Mouse (Mus musculus) neural tube, embryonic 11.5 days (tissue): ENCODE measurements around the gene Csmd2. TPM values are rescaled to one million over a fixed set of nuclear protein-coding genes. Genes with fewer than 3 reads are reported as not detected.

Experiments
- ATAC-seq: fragments of 200-750 bp; cut with Nextera tagmentation; 2 replicates; pipeline ENCODE4 v1.8.0; 2017; ENCODE audit warnings: moderate number of reproducible peaks, mild to moderate bottlenecking, moderate TSS enrichment, moderate library complexity; ENCODE audit not compliant: insufficient read depth, low FRiP score, low TSS enrichment
- DNase-seq: peaks from one replicate; pipeline ENCODE4 v3.0.0-alpha.2; 2015; ENCODE audit warnings: low spot score
- H3K27ac ChIP-seq: fragments of 300-500 bp; sonication (generic); 2 replicates; pipeline ENCODE4 v1.5.1; 2014; ENCODE audit warnings: low read depth, mild to moderate bottlenecking, low read length
- H3K27me3 ChIP-seq: fragments of 300-500 bp; sonication (generic); 2 replicates; pipeline ENCODE4 v1.6.1; 2014; ENCODE audit warnings: mild to moderate bottlenecking, low read length, mixed read lengths; ENCODE audit not compliant: control insufficient read depth, insufficient read depth
- H3K36me3 ChIP-seq: fragments of 300-500 bp; sonication (generic); 2 replicates; pipeline ENCODE4 v1.6.1; 2014; ENCODE audit warnings: mild to moderate bottlenecking, low read length, moderate library complexity, mixed read lengths; ENCODE audit not compliant: control insufficient read depth, insufficient read depth
- H3K4me1 ChIP-seq: fragments of 300-500 bp; sonication (generic); 2 replicates; pipeline ENCODE4 v1.6.1; 2014; ENCODE audit warnings: low read length, mixed read lengths; ENCODE audit not compliant: control insufficient read depth, insufficient read depth
- H3K4me2 ChIP-seq: fragments of 300-500 bp; sonication (generic); 2 replicates; pipeline ENCODE4 v1.6.1; 2014; ENCODE audit warnings: low read depth, mild to moderate bottlenecking, moderate library complexity
- H3K4me3 ChIP-seq: fragments of 300-500 bp; sonication (generic); 2 replicates; pipeline ENCODE4 v1.5.1; 2014; ENCODE audit warnings: low read depth, low read length
- H3K9ac ChIP-seq: fragments of 300-500 bp; sonication (generic); 2 replicates; pipeline ENCODE4 v1.6.1; 2014; ENCODE audit warnings: mild to moderate bottlenecking, low read length
- H3K9me3 ChIP-seq: fragments of 300-500 bp; sonication (generic); 2 replicates; pipeline ENCODE4 v1.6.1; 2016; ENCODE audit warnings: low read length; ENCODE audit not compliant: control insufficient read depth
- WGBS: fragments of 180-500 bp; shearing (Covaris S2); extraction: QIAGEN DNeasy Blood & Tissue Kit; methylation state at CpG from one replicate; pipeline ENCODE4 v1.1.7; 2014; 5-methylcytosine and 5-hydroxymethylcytosine counted together
- polyA plus RNA-seq: library from polyadenylated mRNA; unstranded; fragments of >200 nt; fragmentation: Nextera tagmentation; extraction: Ambion mirVana; gene quantifications from 2 replicates; pipeline ENCODE4 v1.2.1, GENCODE M21; 2014

Csmd2 gene
- polyA plus RNA-seq, 1 experiment from 2014 or later = 1.4 TPM

- ATAC-seq (no peak), DNase-seq (no peak)
- 89% methylated on average over 6 of the region's 6 CpGs for WGBS
- H3K27ac ChIP-seq = no peak overlapping the region
- H3K9ac ChIP-seq = no peak overlapping the region
- no peaks in the 10 kb centered on the region for H3K36me3 ChIP-seq
- no peak overlapping the region for H3K4me2 ChIP-seq
- no peaks in the 10 kb centered on the region for H3K27me3 ChIP-seq
- H3K4me3 ChIP-seq = no peak overlapping the region
- no peaks in the 10 kb centered on the region for H3K4me1 ChIP-seq
- no peaks in the 10 kb centered on the region for H3K9me3 ChIP-seq
Measured at GRCm38 (mm10) chr4:128373196-128373595, 385.5 kb downstream of the Csmd2 start.

- Histone ChIP-seq H3K4me1 (no peaks in the 10 kb centered on the region), H3K4me2 (no peak overlapping the region), H3K36me3 (no peaks in the 10 kb centered on the region), H3K9ac (no peak overlapping the region), H3K27ac (no peak overlapping the region), H3K4me3 (no peak overlapping the region), H3K9me3 (no peaks in the 10 kb centered on the region), H3K27me3 (no peaks in the 10 kb centered on the region)
- no peak for ATAC-seq
- DNase-seq = no peak
- WGBS = 83% methylated on average over 5 of the region's 5 CpGs
Measured at GRCm38 (mm10) chr4:128374051-128374450, 386.4 kb downstream of the Csmd2 start.

GRCm38 (mm10) chr4:128378946-128379345 lies 391.3 kb downstream of the Csmd2 start:
- ATAC-seq = no peak
- Histone ChIP-seq H3K36me3 (no peaks in the 10 kb centered on the region), H3K4me3 (no peak overlapping the region), H3K4me2 (no peak overlapping the region), H3K4me1 (no peaks in the 10 kb centered on the region), H3K27ac (no peak overlapping the region), H3K9ac (no peak overlapping the region), H3K27me3 (no peaks in the 10 kb centered on the region), H3K9me3 (no peaks in the 10 kb centered on the region)
- 97% methylated on average over 2 of the region's 2 CpGs for WGBS
- DNase-seq = no peak

GRCm38 (mm10) chr4:128381331-128381730 lies 393.7 kb downstream of the Csmd2 start:
- Histone ChIP-seq H3K27ac (no peak overlapping the region), H3K4me3 (no peak overlapping the region), H3K9me3 (no peaks in the 10 kb centered on the region), H3K36me3 (no peaks in the 10 kb centered on the region), H3K9ac (no peak overlapping the region), H3K27me3 (no peaks in the 10 kb centered on the region), H3K4me2 (no peak overlapping the region), H3K4me1 (no peaks in the 10 kb centered on the region)
- ATAC-seq (no peak), DNase-seq (no peak)
- WGBS = 89% methylated on average over 6 of the region's 6 CpGs

GRCm38 (mm10) chr4:128383800-128384199 lies 396.1 kb downstream of the Csmd2 start:
- Histone ChIP-seq H3K9ac (no peak overlapping the region), H3K9me3 (no peaks in the 10 kb centered on the region), H3K27me3 (no peaks in the 10 kb centered on the region), H3K4me2 (no peak overlapping the region), H3K4me3 (no peak overlapping the region), H3K36me3 (no peaks in the 10 kb centered on the region), H3K27ac (no peak overlapping the region), H3K4me1 (no peaks in the 10 kb centered on the region)
- DNase-seq (no peak), ATAC-seq (no peak)
- 91% methylated on average over 7 of the region's 7 CpGs for WGBS

GRCm38 (mm10) chr4:128391484-128391883 lies 403.8 kb downstream of the Csmd2 start:
- H3K4me2 ChIP-seq = no peak overlapping the region
- ATAC-seq = no peak

GRCm38 (mm10) chr4:128392279-128392678 lies 404.6 kb downstream of the Csmd2 start:
- Histone ChIP-seq H3K9me3 (no peaks in the 10 kb centered on the region), H3K36me3 (no peaks in the 10 kb centered on the region), H3K27ac (no peak overlapping the region), H3K4me2 (no peak overlapping the region), H3K4me3 (no peak overlapping the region), H3K9ac (no peak overlapping the region), H3K27me3 (no peaks in the 10 kb centered on the region), H3K4me1 (peaks cover 5% of the 10 kb centered on the region; the same call in 1 of the 2 replicates)
- 34% methylated on average over 3 of the region's 3 CpGs for WGBS
- ATAC-seq = no peak
- no peak for DNase-seq

More at GRCm38 (mm10) chr4:128391484-128391883, 403.8 kb downstream of the Csmd2 start:
- Histone ChIP-seq H3K4me3 (no peak overlapping the region), H3K9ac (no peak overlapping the region), H3K27me3 (no peaks in the 10 kb centered on the region), H3K9me3 (no peaks in the 10 kb centered on the region), H3K4me1 (peaks cover 5% of the 10 kb centered on the region; the same call in 1 of the 2 replicates), H3K36me3 (no peaks in the 10 kb centered on the region), H3K27ac (no peak overlapping the region)
- DNase-seq = no peak
- WGBS = 89% methylated on average over 5 of the region's 5 CpGs

- Histone ChIP-seq H3K9me3 (no peaks in the 10 kb centered on the region), H3K36me3 (no peaks in the 10 kb centered on the region), H3K27me3 (no peaks in the 10 kb centered on the region), H3K4me2 (no peak overlapping the region), H3K4me3 (no peak overlapping the region), H3K27ac (no peak overlapping the region), H3K4me1 (peaks cover 5% of the 10 kb centered on the region; the same call in 1 of the 2 replicates), H3K9ac (no peak overlapping the region)
- no peak for DNase-seq
- 88% methylated on average over 4 of the region's 4 CpGs for WGBS
- no peak for ATAC-seq
Measured at GRCm38 (mm10) chr4:128393864-128394263, 406.2 kb downstream of the Csmd2 start.

GRCm38 (mm10) chr4:128396616-128397015 lies 409.0 kb downstream of the Csmd2 start:
- ATAC-seq = no peak
- no peak overlapping the region for H3K4me3 ChIP-seq
- H3K27me3 ChIP-seq = no peaks in the 10 kb centered on the region
- DNase-seq = no peak
- no peaks in the 10 kb centered on the region for H3K36me3 ChIP-seq
- no peak overlapping the region for H3K4me2 ChIP-seq
- H3K9me3 ChIP-seq = no peaks in the 10 kb centered on the region
- no peak overlapping the region for H3K9ac ChIP-seq
- H3K27ac ChIP-seq = no peak overlapping the region
- 89% methylated on average over 5 of the region's 5 CpGs for WGBS
- H3K4me1 ChIP-seq = peaks cover 5% of the 10 kb centered on the region; the same call in 1 of the 2 replicates
